Mouse (Mus musculus): ENCODE results near the gene Fcgrt.

Gene Fcgrt

DNA sequence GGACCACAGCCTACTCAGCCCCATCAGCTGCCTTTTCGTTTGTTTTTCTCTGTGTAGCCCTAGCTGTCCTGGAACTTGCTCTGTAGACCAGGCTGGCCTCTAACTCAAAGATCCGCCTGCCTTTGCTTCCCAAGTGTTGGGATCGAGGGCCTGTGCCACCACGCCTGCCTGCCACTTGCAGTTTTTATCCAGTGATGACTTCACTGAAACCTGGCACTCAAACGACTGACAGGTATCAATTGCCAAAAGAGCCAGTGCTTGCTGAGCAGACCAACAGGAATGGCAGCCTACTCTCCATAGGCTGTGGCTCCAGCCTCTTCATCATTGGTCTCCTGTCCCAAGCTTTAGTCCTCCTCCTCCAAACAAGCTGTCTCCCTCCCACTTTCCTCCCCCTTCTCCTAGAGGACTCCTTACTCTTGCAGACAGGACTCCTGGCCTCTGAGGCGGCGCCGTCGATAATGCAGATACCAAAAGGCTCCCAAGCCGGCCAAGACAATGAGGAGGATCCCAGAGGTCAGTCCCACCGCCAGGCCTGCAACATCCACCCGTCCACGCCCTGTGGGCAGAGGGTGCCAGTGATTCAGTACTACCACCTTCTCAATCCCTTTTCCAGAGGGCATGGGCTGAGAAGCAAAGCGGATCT is 47.2 kb downstream of the Fcgrt start:
- no peak for DNase-seq (ENCODE audit: low read depth, low spot score)

DNA sequence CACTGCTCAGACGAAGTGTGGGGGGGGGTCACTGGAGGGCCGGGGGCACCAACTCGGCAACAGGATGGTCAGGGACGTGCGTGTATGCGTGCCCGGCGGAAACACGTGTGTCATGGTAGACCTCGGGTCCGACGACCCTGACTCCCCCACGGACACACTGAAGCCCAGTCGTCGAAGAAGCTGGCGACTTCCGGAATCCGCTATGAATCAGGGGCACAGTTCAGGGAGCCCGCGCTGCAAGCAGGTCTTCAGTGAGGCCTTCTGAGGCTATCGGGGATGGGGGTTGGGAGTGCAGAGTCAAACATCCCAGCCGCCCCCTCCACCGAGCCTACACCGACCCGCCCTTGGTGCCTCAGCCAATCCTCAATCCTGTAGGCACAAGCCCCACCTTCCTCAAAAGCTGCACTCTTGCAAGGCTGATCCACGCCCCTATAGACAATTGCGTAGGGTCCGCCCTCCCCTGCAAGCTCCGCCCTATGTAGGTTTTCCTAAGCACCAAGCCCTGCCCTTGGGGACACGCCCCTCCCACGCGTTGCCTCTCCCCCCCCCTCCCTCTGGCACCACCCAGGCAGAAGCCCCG is 49.6 kb downstream of the Fcgrt start:
- peak; percentile 97 for DNase-seq (ENCODE audit: low read depth, low spot score)

DNA sequence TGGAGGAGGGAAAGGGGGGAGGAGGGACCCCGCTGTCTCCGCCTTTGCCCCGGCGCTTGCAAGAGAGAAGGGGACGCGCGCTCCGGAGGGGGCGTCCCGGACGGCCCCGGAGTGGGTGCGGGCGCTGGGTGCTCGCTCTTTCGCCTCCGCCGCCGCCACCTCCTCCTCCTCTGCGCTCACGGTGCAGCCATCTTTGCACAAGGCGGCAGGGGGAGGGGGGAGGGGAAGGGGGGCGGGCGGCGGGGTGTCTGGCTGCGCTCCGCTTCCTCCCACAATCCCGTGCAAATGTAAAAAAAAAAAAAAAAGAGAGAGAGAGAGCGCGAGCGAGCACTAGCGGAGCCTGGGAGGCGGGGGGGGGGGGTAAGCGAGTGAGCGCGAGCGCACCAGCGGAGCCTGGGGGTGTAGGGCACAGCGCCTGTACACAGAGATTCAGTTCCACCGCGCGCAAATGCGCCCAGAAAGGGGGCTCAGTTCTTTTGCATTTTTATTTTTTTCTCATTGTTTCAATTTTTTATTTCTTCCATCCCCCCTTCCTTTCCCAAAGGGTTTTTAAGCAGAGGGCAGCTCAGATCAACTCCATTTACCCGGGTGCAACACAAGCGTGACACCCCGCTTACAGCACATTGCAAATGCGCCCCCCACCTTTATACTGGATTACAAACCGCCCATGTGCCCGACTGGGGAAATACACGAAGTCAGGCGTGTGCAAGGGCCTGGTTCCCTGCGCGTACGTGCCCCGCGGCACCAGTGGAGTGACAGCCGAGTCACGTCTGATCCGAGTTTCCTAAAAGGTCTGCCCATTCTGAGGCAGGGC is 50.3 kb downstream of the Fcgrt start:
- peak; percentile 81 for DNase-seq (ENCODE audit: low read depth, low spot score)

DNA sequence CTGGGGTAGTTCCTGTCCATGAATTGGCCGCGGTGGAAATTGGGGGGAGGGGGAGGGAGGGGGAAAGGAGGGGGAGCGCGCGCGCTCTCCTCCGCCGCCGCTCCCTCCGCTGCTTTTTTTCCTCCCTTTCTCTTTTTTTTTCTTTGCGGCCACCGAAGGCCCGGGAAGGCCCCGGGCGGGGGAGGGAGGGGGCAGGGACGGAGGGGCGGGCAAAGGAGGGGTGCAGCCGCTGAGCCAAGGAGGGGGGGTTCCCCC is 50.9 kb downstream of the Fcgrt start, which contains the start of gene Prr12:
Gene Prr12 (minus strand): TSS at position 20 of the 255 bp plus-strand sequence.
- peak; percentile 72 for DNase-seq (ENCODE audit: low read depth, low spot score)

DNA sequence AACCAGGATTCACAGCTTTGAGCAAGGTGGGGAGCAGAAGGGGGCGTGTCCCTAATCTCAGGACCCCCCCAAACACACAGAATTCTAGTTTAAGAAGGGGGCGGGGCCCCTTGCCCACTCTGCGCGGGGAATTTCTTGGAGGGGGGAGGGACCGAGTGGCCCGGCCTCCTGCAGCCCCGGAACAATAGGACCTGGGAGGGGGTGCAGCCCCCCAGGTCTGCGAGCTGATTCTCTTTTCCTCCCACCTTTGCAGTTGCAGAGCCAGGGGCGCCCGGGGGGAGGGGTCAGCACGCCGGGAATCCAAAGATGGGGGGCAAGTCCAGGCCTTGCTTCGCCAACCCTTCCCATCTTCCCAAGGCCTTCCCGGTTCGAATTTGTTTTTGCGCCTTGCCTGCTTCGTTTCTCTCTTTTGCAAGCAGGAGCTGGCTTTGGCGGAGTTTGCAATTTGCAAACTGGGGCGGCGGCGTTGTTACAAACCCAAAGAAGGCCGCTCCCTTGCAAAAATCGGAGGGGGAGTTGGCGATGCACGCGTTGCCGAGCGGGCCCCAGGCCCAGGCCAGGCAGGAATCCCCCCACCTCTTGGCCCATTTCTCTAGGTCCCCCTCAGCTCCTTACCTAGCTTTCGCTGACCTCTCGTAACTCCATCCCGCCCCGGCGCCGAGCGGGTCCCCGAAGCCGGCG is 51.3 kb downstream of the Fcgrt start:
- peak; percentile 14 for DNase-seq (ENCODE audit: low read depth, low spot score)

DNA sequence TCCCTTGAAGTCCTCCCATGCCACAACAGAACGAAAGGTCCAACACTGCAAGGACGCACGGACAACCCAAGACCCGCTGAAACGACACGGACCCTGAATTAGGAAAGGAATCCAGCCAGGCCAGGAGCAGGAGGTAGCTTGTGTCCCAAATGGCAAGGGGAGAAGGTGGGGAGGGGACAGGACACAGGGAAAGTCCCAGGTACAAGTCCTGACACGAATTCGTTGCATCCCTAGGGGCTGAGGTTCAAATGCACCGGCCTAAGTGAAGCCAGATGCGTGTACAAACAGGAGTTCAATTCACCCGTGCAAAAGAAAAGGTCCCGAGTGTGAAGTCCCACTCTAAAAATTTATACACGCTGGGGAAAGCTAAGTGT is 52.1 kb downstream of the Fcgrt start:
- DNase-seq (ENCODE audit: low read depth, low spot score), result peak; percentile 11

DNA sequence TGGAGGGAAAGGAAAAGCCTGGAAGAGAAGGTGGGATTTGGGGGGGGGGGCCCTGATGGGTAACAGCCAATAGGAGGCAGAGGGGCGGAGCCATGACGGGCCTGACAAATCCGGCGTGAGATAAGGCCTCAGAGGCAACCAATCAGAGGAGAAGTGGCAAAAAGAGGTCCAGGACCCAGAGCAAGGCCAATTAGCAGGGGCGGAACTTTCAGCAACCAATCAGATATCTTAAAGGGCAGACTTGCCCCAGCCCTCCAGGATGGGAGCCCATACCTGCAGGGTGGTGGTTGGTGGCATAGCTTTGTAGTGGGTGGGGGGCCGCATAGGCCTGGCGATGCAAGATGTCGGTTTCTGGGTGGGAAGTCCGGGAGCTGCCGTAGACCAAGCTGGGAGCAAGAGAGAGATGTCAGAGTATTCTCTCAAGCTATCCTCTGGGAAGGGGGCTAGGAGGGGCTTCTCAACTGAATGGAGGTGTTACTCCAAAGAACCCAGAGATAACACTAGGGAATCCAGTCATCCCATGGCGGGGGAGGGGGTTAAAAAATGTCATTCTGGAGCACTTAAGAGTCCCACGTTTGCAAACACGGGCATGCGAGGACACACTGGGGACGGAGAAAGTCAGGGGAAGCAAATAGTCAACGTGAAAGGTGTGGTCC is 52.6 kb downstream of the Fcgrt start:
- peak; percentile 92 for DNase-seq (ENCODE audit: low read depth, low spot score)

DNA sequence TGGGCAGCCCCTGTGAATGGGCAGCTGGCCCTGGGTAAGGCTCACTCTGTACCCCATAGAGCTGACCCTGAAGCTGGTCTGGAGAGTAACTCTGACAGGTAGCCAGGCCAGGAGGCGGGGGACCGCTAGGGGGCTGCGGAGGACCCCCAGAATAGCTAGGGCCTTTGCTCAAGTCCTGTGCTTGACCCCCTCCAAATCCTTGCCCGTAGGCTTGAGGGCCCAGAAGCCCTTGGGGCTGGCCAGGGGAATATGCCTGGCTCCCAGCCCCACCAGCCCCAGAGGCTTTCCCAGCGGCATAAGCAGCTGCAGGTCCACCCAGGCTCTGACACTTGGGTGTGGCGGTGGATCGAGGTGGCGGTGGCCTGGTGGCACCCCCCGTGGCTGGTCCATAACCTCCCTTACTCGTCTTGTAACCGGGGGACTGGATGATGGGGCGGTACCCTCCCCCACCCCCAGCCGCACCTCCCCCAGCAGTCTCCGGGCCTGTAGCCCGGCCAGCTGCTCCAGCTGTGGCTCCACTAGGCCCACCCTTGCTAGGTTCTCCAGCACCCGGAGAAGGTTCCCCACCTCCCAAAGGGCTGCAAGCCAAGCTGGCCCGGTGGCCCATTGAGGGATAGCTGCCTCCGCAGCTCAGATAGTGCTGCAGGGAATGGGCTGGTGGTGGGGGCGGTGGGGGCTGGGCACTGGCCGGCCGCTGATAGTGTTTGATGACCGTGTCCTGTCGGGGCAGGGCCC is 54.6 kb downstream of the Fcgrt start:
- DNase-seq (ENCODE audit: low read depth, low spot score), result no peak

DNA sequence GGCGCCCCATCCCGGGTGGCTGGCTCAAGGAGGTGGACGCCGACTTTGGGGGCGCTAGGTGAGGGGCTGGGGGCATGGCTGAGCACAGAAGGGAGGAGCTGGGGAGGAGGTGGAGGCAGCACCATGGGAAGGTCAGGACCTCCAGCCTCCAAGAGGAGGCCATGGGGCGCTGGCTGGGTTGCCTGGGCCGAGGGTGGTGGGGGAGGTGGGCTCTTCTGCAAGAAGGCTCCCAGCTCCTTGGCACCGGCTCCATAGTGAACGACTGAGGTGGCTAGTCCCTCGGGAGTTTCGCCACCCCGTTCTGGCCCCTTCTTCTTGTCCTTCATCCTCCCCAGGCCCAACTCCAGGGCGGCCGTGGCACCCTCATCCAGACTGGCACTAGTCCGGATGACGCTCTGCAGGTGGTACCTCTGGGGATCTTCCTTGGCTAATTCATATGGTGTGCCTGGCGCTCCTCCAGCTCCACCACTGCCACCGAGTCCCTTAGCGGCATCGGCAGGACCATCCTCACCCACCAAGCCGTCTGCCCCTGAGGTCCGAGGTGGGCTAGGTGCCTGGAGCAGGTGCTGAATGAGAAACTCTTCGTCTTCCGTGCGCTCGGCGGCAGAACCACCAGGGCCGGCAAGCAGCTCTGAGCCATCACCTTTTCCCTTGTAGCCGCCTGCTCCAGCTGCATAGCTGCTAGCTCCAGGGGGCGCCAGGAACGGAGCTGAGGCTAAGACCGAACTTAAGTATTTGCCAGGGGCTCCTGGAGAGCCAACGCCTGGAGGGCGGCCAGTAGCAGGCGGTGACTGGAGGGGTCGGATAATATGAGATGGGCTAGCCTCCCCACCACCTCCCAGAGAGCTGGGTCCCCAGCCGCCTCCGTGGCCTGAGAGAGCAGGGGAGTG is 55.4 kb downstream of the Fcgrt start:
- DNase-seq (ENCODE audit: low read depth, low spot score), result no peak

DNA sequence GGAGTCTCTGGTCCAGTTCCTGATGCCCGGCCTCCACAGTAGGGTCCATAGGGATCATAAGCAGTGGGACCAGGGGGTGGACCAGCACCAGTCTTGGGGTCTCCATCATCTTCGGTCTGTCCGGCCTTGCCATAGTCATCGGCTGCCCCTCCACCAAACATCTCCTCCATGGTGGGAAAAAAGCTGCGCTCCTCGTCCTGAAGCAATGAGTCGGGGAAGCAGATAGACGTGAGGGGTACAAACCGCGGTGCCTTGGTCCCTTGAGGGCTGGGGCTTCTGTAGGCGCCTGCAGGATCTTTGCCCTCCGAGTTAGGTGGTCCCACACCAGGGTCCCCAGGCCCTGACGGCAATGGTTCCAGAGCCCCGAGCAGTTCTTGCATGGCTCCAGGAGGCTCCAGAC is 56.2 kb downstream of the Fcgrt start:
- DNase-seq (ENCODE audit: low read depth, low spot score), result no peak

DNA sequence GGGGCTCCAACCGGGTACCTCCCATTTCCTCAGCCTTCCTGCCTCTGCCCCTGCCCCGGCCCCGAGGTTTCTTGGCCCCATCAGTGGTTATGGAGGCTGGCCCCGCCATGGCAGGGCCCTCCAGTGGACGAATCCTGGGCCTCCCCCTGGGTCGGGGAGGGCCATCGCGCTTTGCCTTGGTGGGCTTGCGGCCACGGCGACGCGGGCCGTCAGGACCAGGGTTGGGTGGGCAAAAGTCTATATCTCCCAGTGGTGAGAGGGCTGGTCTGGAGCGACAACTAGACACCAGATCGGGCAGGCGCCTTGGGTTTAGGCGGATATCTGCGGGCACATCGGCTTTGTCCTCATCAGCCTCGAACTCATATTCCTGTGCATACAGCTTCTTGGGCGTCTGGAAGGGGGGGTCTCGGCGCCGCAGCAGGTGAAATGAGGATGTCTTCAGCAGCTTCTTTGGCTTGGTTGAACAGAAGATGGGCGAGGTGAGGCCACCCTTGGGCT is 56.7 kb downstream of the Fcgrt start:
- DNase-seq (ENCODE audit: low read depth, low spot score), result no peak

DNA sequence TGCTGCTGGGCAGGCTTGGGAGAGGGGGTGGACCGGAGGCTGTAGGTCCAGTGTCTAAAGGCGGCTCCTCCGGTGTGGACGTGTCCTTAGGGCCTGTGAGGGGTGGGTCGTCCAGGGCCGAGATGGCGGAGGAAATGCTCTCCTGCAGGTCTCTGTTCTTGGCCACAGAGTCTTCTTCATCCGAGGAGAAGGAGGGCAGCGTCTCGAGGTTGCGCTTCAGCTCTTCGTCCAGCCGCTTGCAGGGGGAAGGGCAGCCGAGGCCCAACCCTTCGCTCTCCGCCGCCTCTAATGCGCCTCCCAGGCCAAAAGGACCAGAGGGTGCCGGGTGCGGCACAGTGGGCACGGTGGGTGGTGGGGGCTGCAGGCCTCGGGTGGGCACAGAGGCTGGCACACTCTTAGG is 57.9 kb downstream of the Fcgrt start:
- DNase-seq (ENCODE audit: low read depth, low spot score), result no peak

DNA sequence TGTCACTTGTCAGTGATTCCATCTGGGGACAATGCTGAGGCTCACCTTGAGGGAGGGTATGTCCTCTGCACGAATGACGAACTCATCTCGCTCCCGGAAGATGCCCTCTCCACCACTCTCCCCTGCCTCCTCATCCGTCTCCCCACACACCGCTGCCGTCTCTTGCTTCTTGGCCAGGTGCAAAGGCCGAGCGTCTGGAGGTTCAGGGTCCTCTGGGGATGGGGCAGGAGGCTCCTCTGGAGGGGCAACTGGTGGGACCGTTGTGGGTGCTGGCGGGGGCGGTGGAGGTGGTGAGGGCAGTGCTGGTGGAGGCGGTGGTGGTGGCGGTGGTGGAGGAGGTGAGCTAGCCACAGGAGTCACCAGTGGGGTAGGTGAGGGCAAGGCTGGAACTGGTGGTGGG is 60.3 kb downstream of the Fcgrt start:
- DNase-seq (ENCODE audit: low read depth, low spot score), result no peak
